Mouse (Mus musculus) heart, postnatal 0 days (tissue): ENCODE data around the gene Gadd45gip1.

ENCODE experiments used
- CTCF ChIP-seq: IDR thresholded peaks from 2 replicates; pipeline ENCODE4 v1.5.1; 2016; ENCODE audit warnings: antibody characterized with exemption, control low read depth, low read depth
- EP300 ChIP-seq: IDR thresholded peaks from 2 replicates; pipeline ENCODE4 v1.6.1; 2016; ENCODE audit warnings: antibody characterized with exemption, low read depth

DNA sequence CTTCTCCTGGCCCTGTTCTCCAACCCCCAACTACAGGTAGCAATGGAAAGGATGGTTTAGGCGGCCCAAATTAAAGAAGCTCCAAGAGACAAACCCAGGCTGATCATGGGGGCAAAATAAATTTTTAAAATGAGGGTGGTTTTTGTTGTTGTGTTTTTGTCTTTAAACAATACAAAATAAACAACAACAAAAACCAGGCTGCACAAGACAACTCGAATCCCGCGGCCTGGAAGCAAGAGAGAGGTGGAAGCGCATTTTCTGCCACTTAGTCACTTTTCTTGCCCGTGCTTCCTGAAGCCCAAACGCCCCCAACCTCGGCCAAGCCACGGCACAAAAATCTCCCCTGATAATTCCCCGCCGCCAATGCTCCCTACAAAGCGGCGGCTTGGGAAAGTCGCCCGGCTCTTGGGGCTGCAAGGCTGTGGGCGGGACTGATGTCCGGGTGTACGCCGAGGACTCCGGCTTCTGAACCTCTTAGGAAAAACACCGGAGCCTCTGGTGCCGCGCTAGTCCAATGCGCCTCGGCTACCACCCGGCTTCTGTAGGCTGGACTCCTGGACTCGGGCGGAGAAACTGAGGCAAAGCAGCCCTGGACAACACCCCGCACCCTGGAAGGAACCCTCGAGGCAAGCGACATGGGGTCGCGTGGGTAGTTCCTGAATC, 47.3 kb upstream of the Gadd45gip1 start:
- no peak for TF ChIP-seq CTCF
- no peak for TF ChIP-seq EP300
